Mouse (Mus musculus) splenic B cell, adult 2 months (primary cell): ENCODE data around the gene Lpcat4.

ENCODE experiments used
- DNase-seq: peaks from one replicate; pipeline ENCODE4 v3.0.0-alpha.2; 2011; ENCODE audit warnings: low read depth, low spot score
- H3K27me3 ChIP-seq: 2 replicates; pipeline ENCODE4 v1.6.1; 2012; ENCODE audit warnings: mild to moderate bottlenecking, low read length, moderate library complexity, mixed read lengths; ENCODE audit not compliant: control insufficient read depth, poor library complexity, insufficient read depth, severe bottlenecking
- H3K36me3 ChIP-seq: 2 replicates; pipeline ENCODE4 v1.6.1; 2012; ENCODE audit warnings: mild to moderate bottlenecking, low read length, moderate library complexity, mixed read lengths; ENCODE audit not compliant: control insufficient read depth, poor library complexity, insufficient read depth, severe bottlenecking

The Lpcat4 gene

DNA sequence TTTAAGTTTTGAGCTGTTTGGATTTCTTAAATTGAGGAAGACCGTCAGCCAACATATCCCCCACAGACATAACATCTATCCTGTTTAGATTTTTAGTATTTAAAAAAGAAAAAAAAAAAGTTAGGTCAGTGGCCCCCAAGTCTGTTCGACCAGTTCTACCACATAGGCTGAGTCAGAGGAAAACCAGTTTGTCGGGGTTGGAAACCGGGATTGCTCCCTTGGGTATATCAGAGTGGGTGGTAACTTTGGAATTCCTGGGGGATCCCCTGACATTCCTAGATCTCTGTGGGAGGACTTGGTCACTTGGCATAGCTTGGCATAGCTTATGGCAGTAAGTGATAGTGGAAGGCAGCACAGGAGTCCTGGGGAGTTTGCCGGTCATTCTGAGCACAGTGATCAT is 6.0 kb downstream of the Lpcat4 start:
- Histone ChIP-seq H3K36me3 (no peaks in the 10 kb centered on the region), H3K27me3 (no peaks in the 10 kb centered on the region)
- DNase-seq, result no peak

DNA sequence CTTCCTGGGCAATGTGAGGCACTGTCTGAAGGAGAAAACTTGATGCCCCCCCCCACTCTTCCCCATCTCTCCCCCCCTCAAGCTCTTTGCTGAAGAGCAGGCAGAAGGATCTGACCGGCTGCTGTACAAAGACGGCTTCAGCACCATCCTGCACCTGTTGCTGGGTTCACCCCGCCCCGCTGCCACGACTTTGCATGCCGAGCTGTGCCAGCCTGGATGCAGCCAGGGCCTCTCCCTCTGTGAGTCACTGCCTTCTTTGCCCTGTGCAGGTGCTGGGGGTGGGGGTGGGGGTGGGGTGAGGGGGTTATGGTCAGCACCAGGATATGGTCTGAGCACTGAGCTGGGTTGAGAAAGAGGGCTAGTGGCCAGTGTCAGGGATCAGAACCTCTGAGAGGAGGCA is 6.9 kb downstream of the Lpcat4 start:
- Histone ChIP-seq H3K36me3 (no peaks in the 10 kb centered on the region), H3K27me3 (no peaks in the 10 kb centered on the region)
- no peak for DNase-seq

DNA sequence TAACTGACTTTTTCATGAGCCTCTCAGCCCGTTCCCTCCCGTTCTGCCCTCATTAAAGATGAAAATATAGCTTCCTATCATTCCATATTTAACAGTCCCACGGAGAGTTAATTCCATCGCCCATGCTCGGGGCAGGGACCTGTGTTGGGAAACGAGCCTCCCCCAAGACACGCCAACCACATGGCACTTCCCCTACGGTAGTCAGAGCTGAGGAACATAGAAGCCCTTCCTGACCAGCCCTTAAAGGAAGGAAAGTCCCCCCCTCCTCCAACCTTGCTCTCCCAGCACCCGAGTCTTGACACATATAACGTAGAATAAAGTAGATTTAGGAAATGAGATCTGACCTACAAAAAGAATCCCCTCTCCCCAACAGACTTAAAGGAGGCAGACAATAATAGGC is 8.1 kb downstream of the Lpcat4 start:
- Histone ChIP-seq H3K36me3 (no peaks in the 10 kb centered on the region), H3K27me3 (no peaks in the 10 kb centered on the region)
- no peak for DNase-seq

DNA sequence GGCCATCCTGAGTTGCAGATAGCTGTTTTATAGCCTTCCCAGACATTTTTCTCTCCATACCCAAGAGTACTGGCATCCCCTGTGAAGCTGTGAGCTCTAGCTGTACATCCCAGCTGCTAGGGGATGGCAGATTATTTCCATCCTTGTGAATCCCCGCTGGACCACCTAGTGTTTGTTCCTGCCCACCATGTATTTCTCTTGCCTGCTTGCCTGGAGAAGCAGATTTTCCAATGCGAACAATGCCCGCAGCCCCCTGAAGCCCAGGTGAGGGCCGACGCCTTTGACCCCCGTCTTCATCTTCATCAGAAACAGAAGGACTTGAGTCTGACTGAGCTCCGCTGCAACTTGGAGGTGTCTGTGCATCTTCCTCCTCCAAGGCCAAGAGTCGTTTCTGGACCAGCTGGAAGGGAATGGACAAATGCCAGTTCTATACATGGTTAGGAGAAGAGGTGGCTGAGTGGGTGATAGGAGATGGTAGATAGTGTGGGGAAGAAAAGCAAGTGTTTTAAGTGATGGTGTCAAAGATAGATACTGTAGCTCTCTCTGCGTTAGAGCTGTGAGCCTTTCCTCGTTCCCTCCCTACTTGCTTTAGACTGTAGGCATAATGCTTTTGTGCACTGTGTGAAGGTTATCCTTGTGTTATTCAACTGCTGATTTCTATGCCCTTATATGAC is 10.6 kb downstream of the Lpcat4 start:
- Histone ChIP-seq H3K36me3 (no peaks in the 10 kb centered on the region), H3K27me3 (no peaks in the 10 kb centered on the region)
- no peak for DNase-seq

DNA sequence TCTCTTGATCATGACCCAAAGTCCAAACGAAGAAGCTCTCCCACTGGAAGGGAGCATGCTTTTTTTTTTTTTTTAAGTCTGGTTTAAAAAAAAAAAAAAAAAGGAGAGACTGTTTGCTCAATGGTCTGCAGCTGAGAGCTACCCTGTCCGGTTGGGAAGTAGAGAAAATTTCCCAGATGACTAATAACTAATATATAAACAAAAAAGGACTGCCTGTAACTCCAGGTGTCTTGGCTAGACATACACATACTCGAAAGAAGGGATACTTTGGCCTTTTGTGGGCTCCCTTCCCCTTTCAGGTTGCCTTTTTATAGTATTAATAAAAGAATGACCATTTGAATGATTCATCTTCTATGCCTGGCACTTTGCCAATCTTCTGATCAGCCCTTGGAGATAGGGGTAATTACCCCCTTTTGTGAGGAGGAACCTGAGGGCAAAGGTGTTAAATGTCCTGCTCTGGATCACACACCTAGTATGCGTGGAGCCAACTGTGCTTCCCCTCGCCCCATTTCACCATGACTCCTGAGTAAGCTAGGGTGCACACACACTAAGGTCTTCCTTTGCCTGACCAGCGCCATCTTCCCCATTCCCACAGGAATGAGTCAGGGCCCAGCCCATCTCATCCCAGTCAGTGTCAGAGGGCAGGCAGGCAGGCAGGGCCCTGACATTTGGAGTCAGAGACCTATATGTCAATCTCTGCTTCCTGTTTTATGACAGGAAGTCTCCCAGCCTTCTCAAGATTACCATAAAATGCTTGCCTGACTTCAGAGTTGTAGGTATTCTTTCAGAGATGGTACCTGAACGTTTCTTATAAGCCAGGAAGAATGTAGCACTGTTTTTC is 15.6 kb downstream of the Lpcat4 start:
- Histone ChIP-seq H3K27me3 (no peaks in the 10 kb centered on the region), H3K36me3 (no peaks in the 10 kb centered on the region)
- no peak for DNase-seq

DNA sequence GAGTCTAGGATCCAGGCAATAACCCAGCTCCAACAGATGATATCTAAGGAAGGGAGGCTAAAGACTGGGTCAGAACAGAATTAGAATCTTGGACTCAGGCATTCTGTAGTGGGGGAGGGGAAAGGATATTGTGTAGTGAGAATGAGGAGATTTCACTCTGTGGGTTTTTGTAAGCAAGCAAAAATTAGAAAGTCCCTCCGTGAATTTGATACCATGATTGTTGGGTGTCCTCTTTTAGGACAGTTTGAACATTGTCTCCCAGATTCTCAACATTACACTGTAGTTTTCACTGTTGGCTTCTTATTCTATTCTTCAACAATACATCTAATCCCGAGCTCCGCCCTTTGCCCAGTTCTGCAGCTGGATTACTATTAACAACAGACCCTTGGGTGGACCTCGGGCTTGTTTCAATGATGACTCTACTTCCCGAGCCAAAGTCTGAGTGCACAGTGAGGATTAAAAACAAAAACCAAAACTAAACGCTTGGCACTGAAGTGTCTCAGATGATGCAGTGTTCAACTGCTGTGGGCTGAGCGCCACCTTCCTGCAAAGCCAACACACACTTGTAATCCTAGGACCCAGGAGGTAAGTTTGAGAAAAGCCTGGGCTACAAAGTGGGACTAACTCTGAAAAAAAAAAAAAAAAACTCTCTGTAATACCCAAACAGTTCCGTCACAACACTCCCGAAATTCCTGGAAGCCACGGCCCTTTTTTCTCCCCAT is 20.1 kb downstream of the Lpcat4 start, which contains the start of gene Nutm1:
Nutm1 (minus strand) TSS at position 51 of the 722 bp plus-strand sequence.
- no peaks in the 10 kb centered on the region for H3K27me3 ChIP-seq
- peak; percentile 61 for DNase-seq
- H3K36me3 ChIP-seq, result no peaks in the 10 kb centered on the region

DNA sequence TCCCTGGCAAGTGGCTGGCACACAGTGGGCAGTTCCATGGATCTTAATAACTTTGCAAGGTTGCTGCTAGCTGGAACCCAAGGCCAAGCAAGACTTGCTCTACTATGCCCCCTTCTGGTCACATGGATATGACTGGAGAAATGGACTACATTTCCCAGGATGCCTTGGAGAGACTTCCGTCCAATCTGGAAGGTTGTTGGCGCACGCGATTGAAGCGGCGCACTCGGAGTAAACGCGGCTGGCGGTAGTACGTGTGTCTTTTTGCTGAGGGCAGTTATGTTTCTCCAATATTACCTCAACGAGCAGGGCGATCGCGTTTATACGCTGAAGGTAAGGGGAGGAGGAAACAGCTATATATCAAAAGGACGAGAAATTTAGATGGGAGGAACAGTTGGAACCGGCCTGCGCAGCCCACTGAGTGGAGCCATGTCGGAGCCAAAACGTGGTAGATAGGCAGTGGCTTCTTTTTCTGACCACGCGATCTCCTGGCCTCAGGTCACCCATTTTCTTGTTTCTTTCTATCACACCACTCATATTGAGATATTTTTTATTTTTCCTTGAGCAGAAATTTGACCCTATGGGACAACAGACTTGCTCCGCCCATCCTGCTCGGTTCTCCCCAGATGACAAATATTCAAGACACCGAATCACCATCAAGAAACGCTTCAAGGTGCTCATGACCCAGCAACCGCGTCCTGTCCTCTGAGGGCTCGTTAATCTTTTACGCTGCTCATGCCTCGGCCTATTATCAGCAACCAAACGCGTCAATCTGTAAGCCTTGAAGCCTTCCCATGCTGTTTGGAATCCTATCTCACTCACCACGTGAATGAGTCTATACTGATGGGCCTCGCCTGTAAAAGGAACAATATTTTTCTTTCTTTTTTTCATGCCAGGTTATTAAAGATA is 22.7 kb downstream of the Lpcat4 start, which contains the start of gene Nop10:
Nop10 (plus strand) TSS at position 179 of the 906 bp plus-strand sequence.
- no peaks in the 10 kb centered on the region for H3K27me3 ChIP-seq
- DNase-seq, result peak; percentile 91

DNA sequence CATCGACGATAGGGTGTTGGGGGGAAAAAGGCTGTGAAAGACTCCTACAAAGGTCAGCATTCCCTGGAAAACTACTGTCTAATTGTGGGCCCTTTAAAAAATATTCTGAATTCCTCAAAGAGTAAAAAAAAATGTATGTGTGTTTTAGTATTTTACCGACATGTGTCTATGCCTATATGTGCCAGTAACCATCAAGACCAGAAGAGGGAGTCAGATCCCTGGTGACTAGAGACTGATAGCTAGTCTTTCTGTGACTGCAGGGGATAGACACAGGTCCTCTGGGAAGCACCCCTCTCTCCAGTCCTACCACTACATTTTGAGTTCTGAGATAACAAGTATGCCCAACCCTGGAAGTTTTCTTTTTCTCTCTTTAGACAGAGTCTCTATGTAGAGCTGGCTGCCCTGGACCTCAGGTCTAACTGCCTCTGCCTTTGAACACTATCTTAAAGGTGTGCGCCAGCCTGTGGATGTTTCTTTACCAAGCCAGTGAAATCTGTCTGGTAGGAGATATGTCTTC is 23.6 kb downstream of the Lpcat4 start:
- no peaks in the 10 kb centered on the region for H3K27me3 ChIP-seq
- no peaks in the 10 kb centered on the region for H3K36me3 ChIP-seq
- DNase-seq, result peak; percentile 57

More for the DNA sequence above, 22.7 kb downstream of the Lpcat4 start, which contains the start of gene Nop10:
- H3K36me3 ChIP-seq, result no peaks in the 10 kb centered on the region

DNA sequence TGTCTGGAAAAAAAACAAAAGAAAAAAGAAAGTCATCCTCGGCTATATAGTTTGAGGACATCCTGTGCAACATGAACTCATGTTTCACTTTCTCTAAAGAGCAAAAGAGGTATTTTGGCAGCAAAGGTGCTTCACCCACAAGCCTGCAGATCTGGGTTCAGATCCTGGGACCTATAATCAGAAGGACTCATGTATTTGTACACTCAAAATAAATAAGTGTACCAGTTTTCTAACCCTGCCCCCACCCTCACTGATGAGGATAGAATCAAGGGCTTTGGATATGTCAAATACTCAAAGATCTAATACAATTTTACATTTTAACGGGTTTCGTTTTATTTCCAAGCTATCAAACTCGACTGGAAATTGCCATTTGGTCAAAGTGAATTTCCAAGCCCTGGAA is 25.1 kb downstream of the Lpcat4 start:
- DNase-seq, result no peak
- Histone ChIP-seq H3K36me3 (no peaks in the 10 kb centered on the region), H3K27me3 (no peaks in the 10 kb centered on the region)

DNA sequence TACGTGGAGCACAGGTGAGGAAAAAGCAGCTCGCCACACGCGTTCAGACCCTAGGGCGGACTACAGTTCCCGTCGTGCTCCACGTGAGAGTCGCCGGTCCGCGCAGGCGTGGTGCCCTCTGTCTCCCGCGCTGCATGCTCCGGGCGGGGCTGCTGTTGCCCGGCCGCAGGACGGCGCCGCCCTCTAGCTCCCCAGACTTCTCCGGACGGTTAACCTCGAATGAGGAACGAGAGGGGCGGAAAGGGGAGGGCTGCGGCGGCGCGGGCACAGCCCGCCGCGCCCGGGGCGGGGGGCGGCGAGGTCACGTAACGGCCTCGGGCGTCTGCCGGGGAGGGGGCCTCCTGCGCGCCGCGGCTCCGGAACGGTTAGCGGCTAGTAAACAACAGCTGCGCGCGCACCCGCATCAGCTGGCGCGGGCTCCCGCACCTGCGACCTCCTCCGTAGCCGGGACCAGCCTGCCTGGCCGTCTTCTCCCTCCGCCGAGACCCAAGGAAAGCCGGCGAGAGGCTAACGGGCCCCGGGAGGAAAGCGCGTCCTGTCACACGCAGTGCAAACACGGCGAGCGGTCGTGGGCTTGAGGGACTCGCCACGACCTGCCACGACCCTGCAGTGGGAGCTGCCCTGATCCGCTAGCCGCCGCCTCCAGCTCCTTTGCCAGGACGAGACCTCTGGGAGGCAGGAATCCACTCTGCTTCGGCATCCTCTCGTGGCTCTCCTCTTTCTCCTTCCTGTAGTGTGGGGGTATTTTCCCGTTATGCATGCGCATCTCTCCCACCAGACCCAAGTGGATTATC is 26.4 kb downstream of the Lpcat4 start, which contains the start of gene Slc12a6:
Slc12a6 (plus strand) TSS at position 378 of the 794 bp plus-strand sequence.
- Histone ChIP-seq H3K36me3 (peaks cover 3% of the 10 kb centered on the region; the same call in 1 of the 2 replicates), H3K27me3 (no peaks in the 10 kb centered on the region)
- peak; percentile 97 for DNase-seq

DNA sequence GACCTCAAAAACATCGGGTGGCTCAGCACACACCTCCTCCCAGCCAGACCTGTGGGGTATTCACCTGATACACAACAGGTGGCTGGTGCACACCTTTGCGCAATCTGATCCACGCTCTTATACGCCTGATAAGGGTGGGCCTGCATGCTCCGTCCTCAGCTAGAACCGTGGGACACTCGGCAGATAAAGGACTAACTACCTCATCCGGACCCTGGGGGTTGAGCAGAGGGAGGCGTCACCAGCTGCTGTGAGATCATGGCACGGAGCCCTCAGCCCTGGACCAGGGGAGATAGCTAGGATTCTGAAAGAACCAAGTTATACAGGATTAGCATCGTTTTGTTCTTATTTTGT is 26.9 kb downstream of the Lpcat4 start, which contains the start of gene Gm21985:
Gm21985 (plus strand) TSS at position 73 of the 351 bp plus-strand sequence.
- Histone ChIP-seq H3K36me3 (peaks cover 4% of the 10 kb centered on the region), H3K27me3 (no peaks in the 10 kb centered on the region)
- DNase-seq, result peak; percentile 66

DNA sequence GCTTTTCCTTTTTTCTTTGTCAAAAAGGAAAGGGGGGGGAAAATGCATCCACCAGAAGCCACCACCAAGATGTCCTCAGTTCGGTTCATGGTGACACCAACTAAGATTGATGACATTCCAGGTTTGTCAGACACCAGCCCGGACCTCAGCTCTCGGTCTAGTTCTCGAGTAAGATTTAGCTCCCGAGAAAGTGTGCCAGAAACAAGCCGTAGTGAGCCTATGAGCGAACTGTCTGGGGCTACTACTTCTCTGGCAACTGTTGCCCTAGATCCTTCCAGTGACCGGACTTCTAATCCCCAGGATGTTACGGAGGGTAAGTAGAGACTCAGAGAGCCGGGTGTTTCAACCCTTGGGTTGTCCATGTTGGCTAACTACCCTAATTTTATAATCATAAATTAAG is 27.5 kb downstream of the Lpcat4 start:
- DNase-seq, result peak; percentile 35
- Histone ChIP-seq H3K36me3 (peaks cover 5% of the 10 kb centered on the region), H3K27me3 (no peaks in the 10 kb centered on the region)

DNA sequence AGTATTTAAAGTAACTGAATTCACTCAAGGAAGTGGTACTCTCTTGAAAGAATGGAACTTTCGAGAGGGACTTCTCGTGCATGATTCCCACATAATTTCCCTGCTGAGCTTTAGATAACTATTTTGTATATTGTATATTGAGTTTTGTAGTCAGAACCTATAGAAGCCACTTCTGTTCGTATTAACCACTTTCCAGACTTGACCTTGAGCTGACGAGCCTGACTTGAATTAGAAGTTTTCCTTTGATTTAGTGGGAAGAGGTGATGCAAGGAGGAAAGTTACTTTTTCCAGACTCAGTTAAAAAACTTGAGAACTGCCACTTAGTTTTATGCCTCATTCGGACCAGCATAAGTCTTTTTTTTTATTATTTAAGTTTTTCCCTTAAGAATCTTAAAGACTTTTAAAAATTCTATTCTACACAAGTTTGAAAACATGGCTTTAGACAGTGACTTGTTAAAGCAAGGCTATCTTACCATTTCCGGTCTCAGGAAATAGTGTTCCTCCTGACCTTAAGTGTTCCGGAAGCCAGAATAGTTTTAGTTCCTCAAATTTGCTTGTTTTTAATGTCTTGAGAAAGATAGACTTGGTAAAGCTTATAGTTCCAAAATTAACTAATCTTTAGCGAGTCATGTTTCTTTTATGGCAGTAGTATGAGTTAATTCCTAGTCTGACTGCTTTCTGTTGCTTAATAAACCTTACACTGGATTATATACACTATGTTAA is 28.4 kb downstream of the Lpcat4 start:
- peak; percentile 87 for DNase-seq
- no peaks in the 10 kb centered on the region for H3K27me3 ChIP-seq

More for the DNA sequence above, 28.4 kb downstream of the Lpcat4 start:
- peaks cover 5% of the 10 kb centered on the region for H3K36me3 ChIP-seq
